Mouse (Mus musculus) heart, adult 2 months (tissue): ENCODE measurements at regions not wholly inside any gene's neighbourhood (a gene's known extent, or its start where the extent isn't known, plus 50 kb on each side); places are given as distances from the start of the nearest gene placed in this dataset.

Experiments
- DNase-seq, 2 experiments: peaks; one replicate each; pipeline ENCODE4 v3.0.0; 2021
- H3K27ac ChIP-seq: fragments of 200-600 bp; 2 replicates; pipeline ENCODE4 v1.8.1; 2022
- H3K27me3 ChIP-seq: fragments of 200-500 bp; 2 replicates; pipeline ENCODE4 v1.6.1; 2012; ENCODE audit warnings: mild to moderate bottlenecking, low read length, inconsistent platforms, mixed read lengths; ENCODE audit not compliant: control insufficient read depth, insufficient read depth
- H3K36me3 ChIP-seq: fragments of 200-500 bp; 2 replicates; pipeline ENCODE4 v1.6.1; 2012; ENCODE audit warnings: low read length, inconsistent platforms; ENCODE audit not compliant: control insufficient read depth, insufficient read depth
- H3K4me1 ChIP-seq: fragments of 200-500 bp; 2 replicates; pipeline ENCODE4 v1.6.1; 2011; ENCODE audit warnings: low read length; ENCODE audit not compliant: control insufficient read depth, insufficient read depth
- H3K4me3 ChIP-seq: fragments of 200-600 bp; 2 replicates; pipeline ENCODE4 v1.8.1; 2022
- H3K79me2 ChIP-seq: fragments of 200-500 bp; replicated peaks from 2 replicates; pipeline ENCODE4 v1.6.1; 2012; ENCODE audit warnings: mild to moderate bottlenecking, inconsistent platforms, low read length, moderate library complexity, mixed read lengths; ENCODE audit not compliant: control insufficient read depth, insufficient read depth
- H3K9ac ChIP-seq: fragments of 200-500 bp; 2 replicates; pipeline ENCODE4 v1.6.1; 2012; ENCODE audit warnings: low read depth, mild to moderate bottlenecking, control low read depth, inconsistent platforms, low read length, mixed read lengths
- CTCF ChIP-seq: fragments of 200-600 bp; IDR thresholded peaks from 2 replicates; pipeline ENCODE4 v1.8.1; 2022; ENCODE audit warnings: antibody characterized with exemption, mild to moderate bottlenecking, moderate library complexity
- EP300 ChIP-seq: fragments of 200-500 bp; IDR thresholded peaks from 2 replicates; pipeline ENCODE4 v1.6.1; 2011; ENCODE audit warnings: low read depth, low read length, control low read depth; ENCODE audit not compliant: insufficient read depth
- POLR2A ChIP-seq: fragments of 200-500 bp; IDR thresholded peaks from 2 replicates; pipeline ENCODE4 v1.6.1; 2011; ENCODE audit warnings: mild to moderate bottlenecking, low read depth, low read length, control low read depth; ENCODE audit not compliant: insufficient read depth
- WGBS: fragments of 180-500 bp; shearing (Covaris S2); methylation state at CpG from one replicate; pipeline ENCODE4 v1.1.7; 2018; 5-methylcytosine and 5-hydroxymethylcytosine counted together
- intact Hi-C: fragments of 180-260 bp; cut with DNase I; formaldehyde crosslinking; loops from one replicate; pipeline ENCODE4 v1.15.1; 2025

DNA sequence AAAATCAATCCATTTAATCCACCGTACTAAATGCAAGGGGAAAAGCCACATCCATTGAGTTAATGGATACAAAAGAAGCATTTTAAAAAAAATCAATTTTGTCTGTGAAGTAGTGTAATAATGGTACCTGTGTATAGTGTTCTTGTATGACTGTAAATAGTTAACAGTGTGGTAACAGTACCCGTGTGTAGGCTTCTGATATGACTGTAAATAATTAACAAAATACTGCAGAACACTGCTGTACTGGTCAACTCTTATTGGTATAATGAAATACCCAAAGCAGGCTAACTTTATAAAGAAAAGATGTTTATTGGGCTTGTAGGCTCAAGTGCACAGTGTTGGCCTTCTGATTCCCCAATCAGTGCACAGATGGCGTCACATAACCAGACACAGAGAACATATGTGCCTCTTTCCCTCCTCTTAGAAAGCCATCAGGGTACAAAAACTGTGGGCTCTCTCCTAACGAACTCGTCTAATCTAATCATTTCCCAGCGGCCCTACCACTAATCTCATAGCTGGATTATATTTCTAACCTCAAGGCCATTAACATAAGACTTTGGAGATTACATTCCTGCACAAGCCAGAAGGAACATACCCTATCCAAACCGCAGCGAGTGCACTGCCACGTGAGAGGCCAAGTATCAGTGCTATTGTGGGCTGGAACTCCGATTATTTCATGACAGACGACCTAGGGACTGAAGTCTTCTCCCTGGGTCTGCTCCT lies 237.4 kb downstream of the Cxcl12 start:
- no peak overlapping the region for H3K27ac ChIP-seq

DNA sequence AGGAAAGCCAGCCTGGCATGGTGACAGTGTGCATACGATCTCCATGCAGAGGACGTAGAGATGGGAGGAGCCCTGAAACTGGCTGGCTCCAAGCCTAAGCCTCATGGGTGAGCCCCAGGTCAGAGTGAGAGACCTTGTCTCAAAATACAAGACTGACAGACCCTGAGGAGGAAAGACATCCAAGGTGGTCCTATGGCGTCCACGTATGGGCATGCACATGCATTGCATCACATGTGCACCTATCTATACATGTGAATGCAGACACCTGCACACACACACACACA lies 237.9 kb downstream of the Cxcl12 start:
- Histone ChIP-seq H3K79me2 (no peaks in the 10 kb centered on the region), H3K9ac (no peak overlapping the region), H3K4me1 (no peaks in the 10 kb centered on the region), H3K36me3 (no peaks in the 10 kb centered on the region), H3K27me3 (no peaks in the 10 kb centered on the region), H3K4me3 (no peak overlapping the region), H3K27ac (no peak overlapping the region)
- intact Hi-C loops: no loop called here
- WGBS: 86% methylated on average over 4 of the region's 4 CpGs
- TF ChIP-seq CTCF (no peak), POLR2A (no peak), EP300 (no peak)
- DNase-seq: no peak

More for the DNA sequence above, 237.4 kb downstream of the Cxcl12 start:
- TF ChIP-seq EP300 (no peak), POLR2A (no peak)
- no peaks in the 10 kb centered on the region for H3K79me2 ChIP-seq
- H3K36me3 ChIP-seq: no peaks in the 10 kb centered on the region
- no peak overlapping the region for H3K4me3 ChIP-seq
- DNase-seq: no peak
- H3K9ac ChIP-seq: no peak overlapping the region
- intact Hi-C loops: no loop called here
- no peaks in the 10 kb centered on the region for H3K27me3 ChIP-seq
- 61% methylated on average over 11 of the region's 11 CpGs for WGBS
- H3K4me1 ChIP-seq: no peaks in the 10 kb centered on the region

DNA sequence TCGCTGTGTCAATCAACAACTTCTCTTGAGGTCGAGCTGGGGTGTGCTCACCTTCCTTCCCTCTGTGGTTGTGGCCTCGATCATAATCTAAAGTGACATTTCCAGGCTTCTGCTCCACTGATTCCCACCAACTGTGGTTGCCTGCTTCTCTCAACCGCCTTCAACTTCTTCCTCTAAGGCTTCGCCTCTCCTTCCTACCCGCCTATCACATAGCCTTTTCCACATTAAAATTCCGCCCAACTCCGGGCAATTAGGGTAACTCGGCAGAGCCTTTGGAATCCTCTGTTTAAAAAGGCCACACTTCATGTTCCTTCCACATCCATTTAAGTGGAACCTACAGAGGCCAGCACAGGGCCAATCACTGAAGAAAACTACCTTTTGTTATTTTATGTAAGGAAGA lies 238.4 kb downstream of the Cxcl12 start:
- no peak overlapping the region for H3K4me3 ChIP-seq
- no peaks in the 10 kb centered on the region for H3K27me3 ChIP-seq
- no peak for DNase-seq
- no peak overlapping the region for H3K9ac ChIP-seq
- no peaks in the 10 kb centered on the region for H3K79me2 ChIP-seq
- 89% methylated on average over 9 of the region's 9 CpGs for WGBS
- H3K27ac ChIP-seq: no peak overlapping the region
- intact Hi-C loops: no loop called here
- H3K4me1 ChIP-seq: no peaks in the 10 kb centered on the region
- no peak for TF ChIP-seq POLR2A
- no peak for TF ChIP-seq EP300
- no peak for TF ChIP-seq CTCF
- H3K36me3 ChIP-seq: no peaks in the 10 kb centered on the region

DNA sequence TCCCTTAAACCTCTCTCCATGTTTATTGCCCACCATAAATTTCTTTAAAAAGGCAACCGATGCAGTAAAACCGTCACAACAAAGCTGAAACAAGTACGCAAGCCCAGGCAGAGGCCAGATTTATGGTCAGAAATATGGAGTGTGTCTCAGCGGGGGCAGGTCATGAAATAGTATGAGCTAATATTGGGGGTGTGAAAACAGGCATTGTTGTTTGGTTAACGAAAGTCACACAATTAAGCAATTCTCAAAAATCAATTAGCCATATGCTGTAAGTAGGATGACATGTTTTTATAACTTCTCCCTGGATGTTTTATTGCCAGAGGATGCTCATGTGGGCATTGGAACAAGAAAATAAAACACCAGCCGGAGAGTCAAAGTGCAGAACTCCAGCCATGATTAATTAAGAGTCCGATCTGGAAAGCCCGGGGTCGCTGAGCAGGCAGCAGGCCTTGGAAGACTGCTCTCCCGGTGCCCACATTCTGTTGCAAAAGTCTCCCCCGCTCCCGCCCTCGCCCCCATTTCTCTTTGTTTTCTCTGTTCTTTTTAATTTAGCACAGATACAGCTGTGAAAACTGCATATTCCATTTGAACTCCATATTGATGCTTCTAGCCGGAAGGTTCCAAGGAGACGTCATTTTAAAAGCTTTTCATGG lies 239.0 kb downstream of the Cxcl12 start:
- no peak for DNase-seq
- no peaks in the 10 kb centered on the region for H3K4me1 ChIP-seq
- H3K27me3 ChIP-seq: no peaks in the 10 kb centered on the region
- H3K9ac ChIP-seq: no peak overlapping the region
- TF ChIP-seq EP300: no peak
- no peak for TF ChIP-seq CTCF
- no peak for TF ChIP-seq POLR2A
- WGBS: 95% methylated on average over 15 of the region's 15 CpGs
- no peak overlapping the region for H3K4me3 ChIP-seq
- H3K27ac ChIP-seq: no peak overlapping the region
- H3K79me2 ChIP-seq: no peaks in the 10 kb centered on the region
- intact Hi-C loops: no loop called here
- no peaks in the 10 kb centered on the region for H3K36me3 ChIP-seq

DNA sequence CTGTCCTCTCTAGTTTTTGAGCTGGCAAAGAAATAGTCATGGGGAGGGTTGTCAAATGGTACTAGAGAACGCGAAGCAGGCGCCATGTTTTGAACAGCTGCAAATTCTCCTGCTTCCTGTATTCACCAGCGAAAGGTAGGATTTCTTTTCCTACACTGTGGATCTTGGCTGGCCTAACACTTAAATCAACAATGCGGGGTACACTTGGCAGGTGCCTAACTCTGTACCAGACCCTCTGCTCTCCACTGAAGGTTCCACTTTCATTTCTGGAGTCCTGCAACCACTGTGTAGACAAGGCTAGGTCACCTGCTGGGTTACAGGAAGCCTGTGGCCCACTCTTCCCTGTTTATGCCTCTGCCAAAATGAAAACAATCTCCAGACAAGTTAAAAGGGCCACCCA lies 239.6 kb downstream of the Cxcl12 start:
- no peak overlapping the region for H3K9ac ChIP-seq
- H3K27me3 ChIP-seq: no peaks in the 10 kb centered on the region
- H3K79me2 ChIP-seq: no peaks in the 10 kb centered on the region
- H3K4me1 ChIP-seq: no peaks in the 10 kb centered on the region
- no peaks in the 10 kb centered on the region for H3K36me3 ChIP-seq
- 85% methylated on average over 5 of the region's 5 CpGs for WGBS
- DNase-seq: no peak
- H3K4me3 ChIP-seq: no peak overlapping the region
- TF ChIP-seq POLR2A (no peak), CTCF (no peak), EP300 (no peak)
- H3K27ac ChIP-seq: no peak overlapping the region
- intact Hi-C loops: no loop called here

DNA sequence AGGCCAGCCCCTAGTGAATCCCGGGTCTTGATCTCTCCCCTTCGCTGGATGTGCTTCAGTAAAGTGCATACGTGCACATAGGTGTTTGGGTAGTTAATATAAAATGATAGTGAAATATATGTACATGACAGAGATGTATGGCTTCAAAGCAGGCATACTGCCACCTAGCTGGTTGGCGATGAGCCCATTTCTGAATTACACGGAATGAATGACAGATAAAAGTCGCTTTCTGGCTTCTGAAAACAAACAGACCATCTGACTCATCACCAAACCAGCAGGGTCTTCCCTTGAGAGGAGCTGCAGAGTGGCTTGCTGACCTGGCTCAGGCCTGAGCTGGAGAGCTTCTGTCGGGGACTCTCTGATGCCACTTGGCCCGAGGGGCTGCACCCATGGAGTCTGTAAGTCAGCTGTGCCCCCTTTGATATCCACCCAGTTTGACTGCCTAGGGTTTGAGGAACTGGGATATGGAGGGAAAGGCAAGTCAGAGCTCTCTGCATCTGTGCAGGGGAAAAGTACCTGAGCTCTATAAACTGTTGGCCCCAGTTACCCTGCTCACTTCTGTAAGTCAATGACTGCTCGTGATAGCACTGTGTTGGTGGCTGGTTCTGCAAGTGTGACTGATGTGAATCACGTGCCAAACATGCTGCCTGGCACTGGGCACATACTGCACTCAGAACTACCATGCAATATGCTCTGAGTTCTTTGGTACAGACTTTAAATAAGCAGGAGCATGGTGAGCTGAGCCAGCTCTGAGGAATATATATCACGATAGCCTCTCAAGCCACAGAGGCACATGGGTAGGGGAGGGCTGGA lies 240.8 kb downstream of the Cxcl12 start:
- no peak for DNase-seq
- Histone ChIP-seq H3K36me3 (no peaks in the 10 kb centered on the region), H3K4me1 (no peaks in the 10 kb centered on the region), H3K79me2 (no peaks in the 10 kb centered on the region), H3K4me3 (no peak overlapping the region), H3K27ac (no peak overlapping the region), H3K27me3 (no peaks in the 10 kb centered on the region), H3K9ac (no peak overlapping the region)
- TF ChIP-seq CTCF (no peak), EP300 (no peak), POLR2A (no peak)
- WGBS: 55% methylated on average over 11 of the region's 11 CpGs
- intact Hi-C loops: no loop called here
